Mouse (Mus musculus): ENCODE results near the gene Ncapg2.

Ncapg2 gene

GRCm38 (mm10) chr12:116414941-116415340, 9.7 kb downstream of the Ncapg2 start:
- H3K27me3 ChIP-seq (ENCODE audit: control insufficient read depth, insufficient read depth, low read length, poor library complexity, severe bottlenecking): no peaks in the 10 kb centered on the region
- no peaks in the 10 kb centered on the region for H3K36me3 ChIP-seq (ENCODE audit: control insufficient read depth, insufficient read depth, low read length, poor library complexity, severe bottlenecking)
- DNase-seq (ENCODE audit: low read depth, low spot score): no peak

- no peak for DNase-seq (ENCODE audit: low read depth, low spot score)
- H3K27me3 ChIP-seq (ENCODE audit: control insufficient read depth, insufficient read depth, low read length, poor library complexity, severe bottlenecking): no peaks in the 10 kb centered on the region
- no peaks in the 10 kb centered on the region for H3K36me3 ChIP-seq (ENCODE audit: control insufficient read depth, insufficient read depth, low read length, poor library complexity, severe bottlenecking)
Measured at GRCm38 (mm10) chr12:116416514-116416913, 11.3 kb downstream of the Ncapg2 start.

- Histone ChIP-seq H3K36me3 (ENCODE audit: control insufficient read depth, insufficient read depth, low read length, poor library complexity, severe bottlenecking) (no peaks in the 10 kb centered on the region), H3K27me3 (ENCODE audit: control insufficient read depth, insufficient read depth, low read length, poor library complexity, severe bottlenecking) (no peaks in the 10 kb centered on the region)
- DNase-seq (ENCODE audit: low read depth, low spot score): no peak
Measured at GRCm38 (mm10) chr12:116421656-116422055, 16.5 kb downstream of the Ncapg2 start.

DNA sequence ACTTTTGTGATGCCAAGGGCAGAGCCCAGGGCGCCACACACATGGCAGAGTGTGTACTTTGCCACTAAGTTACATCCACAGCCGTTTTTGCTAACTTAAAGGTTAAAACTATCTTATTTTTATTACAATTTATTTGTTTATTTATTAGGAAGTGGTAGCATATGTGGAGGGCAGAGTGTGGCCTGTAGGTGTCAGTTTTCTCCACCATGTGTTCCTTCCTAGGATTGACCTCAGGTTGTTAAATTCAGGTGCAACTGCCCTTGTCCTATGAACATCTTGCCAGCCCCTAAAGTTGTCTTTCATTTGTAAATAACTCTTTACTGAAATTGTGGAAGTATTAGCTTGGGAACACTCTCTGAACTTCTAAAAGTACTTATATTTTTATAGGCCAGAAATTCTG, 20.2 kb downstream of the Ncapg2 start:
- DNase-seq (ENCODE audit: low read depth, low spot score): no peak
- Histone ChIP-seq H3K27me3 (ENCODE audit: control insufficient read depth, insufficient read depth, low read length, poor library complexity, severe bottlenecking) (no peaks in the 10 kb centered on the region), H3K36me3 (ENCODE audit: control insufficient read depth, insufficient read depth, low read length, poor library complexity, severe bottlenecking) (no peaks in the 10 kb centered on the region)

GRCm38 (mm10) chr12:116433742-116434141, 28.5 kb downstream of the Ncapg2 start:
- DNase-seq (ENCODE audit: low read depth, low spot score): no peak
- Histone ChIP-seq H3K27me3 (ENCODE audit: control insufficient read depth, insufficient read depth, low read length, poor library complexity, severe bottlenecking) (no peaks in the 10 kb centered on the region; the same call in 1 of the 2 replicates), H3K36me3 (ENCODE audit: control insufficient read depth, insufficient read depth, low read length, poor library complexity, severe bottlenecking) (no peaks in the 10 kb centered on the region; the same call in 1 of the 2 replicates)

DNA sequence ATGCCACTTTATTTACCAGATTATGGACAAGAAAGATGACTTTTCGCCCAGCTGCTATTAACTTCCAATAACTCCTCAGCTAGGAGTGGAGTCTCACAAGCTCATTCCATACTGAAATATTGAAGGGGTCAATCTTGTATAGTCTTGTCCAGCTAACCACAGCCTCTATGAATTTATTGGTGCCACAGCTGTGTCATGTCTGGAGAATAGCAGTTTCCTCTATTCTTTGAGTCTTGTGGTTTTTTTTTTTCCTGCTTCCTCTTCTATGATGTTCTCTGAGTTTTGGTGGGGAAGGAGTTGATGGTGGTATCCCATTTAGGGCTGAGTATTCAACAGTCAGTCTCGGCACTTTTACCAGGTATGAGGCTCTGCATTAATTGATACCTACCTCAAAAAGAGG, 30.0 kb downstream of the Ncapg2 start:
- no peaks in the 10 kb centered on the region; the same call in 1 of the 2 replicates for H3K36me3 ChIP-seq (ENCODE audit: control insufficient read depth, insufficient read depth, low read length, poor library complexity, severe bottlenecking)
- no peak for DNase-seq (ENCODE audit: low read depth, low spot score)
- H3K27me3 ChIP-seq (ENCODE audit: control insufficient read depth, insufficient read depth, low read length, poor library complexity, severe bottlenecking): no peaks in the 10 kb centered on the region; the same call in 1 of the 2 replicates

- H3K27me3 ChIP-seq (ENCODE audit: control insufficient read depth, insufficient read depth, low read length, poor library complexity, severe bottlenecking): no peaks in the 10 kb centered on the region; the same call in 1 of the 2 replicates
- no peak for DNase-seq (ENCODE audit: low read depth, low spot score)
- H3K36me3 ChIP-seq (ENCODE audit: control insufficient read depth, insufficient read depth, low read length, poor library complexity, severe bottlenecking): no peaks in the 10 kb centered on the region; the same call in 1 of the 2 replicates
Measured at GRCm38 (mm10) chr12:116436125-116436524, 30.9 kb downstream of the Ncapg2 start.

DNA sequence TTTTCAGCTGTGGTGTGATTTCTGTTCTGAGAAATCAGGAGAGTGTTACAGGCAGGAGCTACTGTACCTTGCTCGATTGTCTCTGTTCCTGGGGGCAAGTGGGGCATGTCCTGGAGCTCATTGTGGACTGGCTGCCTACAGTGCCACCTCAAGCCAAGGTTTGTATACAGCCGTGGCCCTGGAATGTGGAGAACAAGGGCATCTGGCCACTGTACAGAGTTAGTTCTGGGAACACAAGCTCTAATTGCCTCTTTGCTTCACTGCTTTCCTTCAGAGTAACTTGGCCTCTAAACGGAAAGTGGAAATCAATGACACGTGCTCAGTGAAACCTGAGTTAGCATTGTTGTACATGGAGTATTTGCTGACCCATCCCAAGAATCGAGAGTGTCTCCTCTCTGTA, 33.4 kb downstream of the Ncapg2 start:
- DNase-seq (ENCODE audit: low read depth, low spot score): no peak
- H3K36me3 ChIP-seq (ENCODE audit: control insufficient read depth, insufficient read depth, low read length, poor library complexity, severe bottlenecking): no peaks in the 10 kb centered on the region; the same call in 1 of the 2 replicates
- H3K27me3 ChIP-seq (ENCODE audit: control insufficient read depth, insufficient read depth, low read length, poor library complexity, severe bottlenecking): no peaks in the 10 kb centered on the region

DNA sequence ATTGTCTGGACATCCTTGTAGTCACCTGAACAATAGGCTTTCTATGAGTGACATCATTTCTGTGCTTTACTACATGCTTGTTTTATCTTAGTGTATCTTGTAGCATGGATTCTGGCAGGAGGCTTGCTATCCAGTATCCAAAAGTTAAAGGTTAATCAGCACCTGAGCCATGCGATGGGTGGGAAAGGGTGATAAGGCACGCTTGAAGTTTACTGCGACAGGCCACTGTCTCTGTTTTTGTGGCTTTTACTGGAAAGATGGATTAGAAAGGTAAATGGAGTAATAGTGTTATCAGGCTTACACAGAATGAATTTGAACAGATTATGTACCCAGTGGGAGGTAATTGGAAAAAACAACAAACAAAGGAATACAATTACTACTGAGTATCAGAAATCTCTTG, 37.0 kb downstream of the Ncapg2 start:
- DNase-seq (ENCODE audit: low read depth, low spot score): no peak
- Histone ChIP-seq H3K36me3 (ENCODE audit: control insufficient read depth, insufficient read depth, low read length, poor library complexity, severe bottlenecking) (no peaks in the 10 kb centered on the region), H3K27me3 (ENCODE audit: control insufficient read depth, insufficient read depth, low read length, poor library complexity, severe bottlenecking) (no peaks in the 10 kb centered on the region)

GRCm38 (mm10) chr12:116449536-116449935, 44.3 kb downstream of the Ncapg2 start:
- no peak for DNase-seq (ENCODE audit: low read depth, low spot score)
- no peaks in the 10 kb centered on the region for H3K36me3 ChIP-seq (ENCODE audit: control insufficient read depth, insufficient read depth, low read length, poor library complexity, severe bottlenecking)
- H3K27me3 ChIP-seq (ENCODE audit: control insufficient read depth, insufficient read depth, low read length, poor library complexity, severe bottlenecking): no peaks in the 10 kb centered on the region

DNA sequence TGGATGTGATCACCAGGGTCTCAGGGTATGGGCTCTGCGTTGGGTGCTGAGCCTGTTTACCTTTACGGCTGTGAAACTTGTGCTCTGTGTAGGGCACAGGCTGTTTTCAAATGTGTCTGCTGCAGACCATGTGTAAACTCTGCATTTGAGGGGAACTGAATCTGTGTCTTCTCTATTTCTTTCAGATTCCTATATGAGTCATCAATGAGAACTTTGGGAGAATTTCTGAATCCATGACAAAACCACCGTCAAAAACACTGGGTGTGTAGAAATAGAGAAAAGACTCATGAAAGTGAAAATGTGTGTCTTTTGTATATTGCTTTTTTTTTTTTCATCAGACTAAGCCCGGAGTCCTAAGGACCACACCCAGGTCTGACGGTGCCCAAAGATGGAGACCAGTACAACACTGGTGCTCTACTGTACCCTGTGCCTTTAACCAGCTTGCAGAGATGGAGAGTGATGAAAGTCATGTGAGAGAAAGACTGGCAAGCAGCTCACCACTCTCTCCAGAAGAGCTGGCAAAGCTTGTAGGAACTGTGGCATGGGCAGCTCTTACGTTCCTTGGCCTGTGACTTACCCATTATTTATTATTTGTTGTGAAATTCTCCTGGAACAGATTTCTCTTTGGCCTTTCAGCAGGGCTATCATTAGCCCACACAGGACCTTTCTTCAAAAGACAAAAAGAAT, 55.3 kb downstream of the Ncapg2 start:
- no peak for DNase-seq (ENCODE audit: low read depth, low spot score)
- Histone ChIP-seq H3K36me3 (ENCODE audit: control insufficient read depth, insufficient read depth, low read length, poor library complexity, severe bottlenecking) (no peaks in the 10 kb centered on the region), H3K27me3 (ENCODE audit: control insufficient read depth, insufficient read depth, low read length, poor library complexity, severe bottlenecking) (no peaks in the 10 kb centered on the region)

GRCm38 (mm10) chr12:116467030-116467429, 61.8 kb downstream of the Ncapg2 start:
- DNase-seq (ENCODE audit: low read depth, low spot score): no peak
- Histone ChIP-seq H3K36me3 (ENCODE audit: control insufficient read depth, insufficient read depth, low read length, poor library complexity, severe bottlenecking) (no peaks in the 10 kb centered on the region), H3K27me3 (ENCODE audit: control insufficient read depth, insufficient read depth, low read length, poor library complexity, severe bottlenecking) (no peaks in the 10 kb centered on the region)

GRCm38 (mm10) chr12:116468348-116468747, 63.1 kb downstream of the Ncapg2 start:
- H3K27me3 ChIP-seq (ENCODE audit: control insufficient read depth, insufficient read depth, low read length, poor library complexity, severe bottlenecking): no peaks in the 10 kb centered on the region
- DNase-seq (ENCODE audit: low read depth, low spot score): no peak
- no peaks in the 10 kb centered on the region for H3K36me3 ChIP-seq (ENCODE audit: control insufficient read depth, insufficient read depth, low read length, poor library complexity, severe bottlenecking)

- DNase-seq (ENCODE audit: low read depth, low spot score): no peak
- Histone ChIP-seq H3K27me3 (ENCODE audit: control insufficient read depth, insufficient read depth, low read length, poor library complexity, severe bottlenecking) (no peaks in the 10 kb centered on the region), H3K36me3 (ENCODE audit: control insufficient read depth, insufficient read depth, low read length, poor library complexity, severe bottlenecking) (no peaks in the 10 kb centered on the region)
Measured at GRCm38 (mm10) chr12:116469096-116469495, 63.9 kb downstream of the Ncapg2 start.

DNA sequence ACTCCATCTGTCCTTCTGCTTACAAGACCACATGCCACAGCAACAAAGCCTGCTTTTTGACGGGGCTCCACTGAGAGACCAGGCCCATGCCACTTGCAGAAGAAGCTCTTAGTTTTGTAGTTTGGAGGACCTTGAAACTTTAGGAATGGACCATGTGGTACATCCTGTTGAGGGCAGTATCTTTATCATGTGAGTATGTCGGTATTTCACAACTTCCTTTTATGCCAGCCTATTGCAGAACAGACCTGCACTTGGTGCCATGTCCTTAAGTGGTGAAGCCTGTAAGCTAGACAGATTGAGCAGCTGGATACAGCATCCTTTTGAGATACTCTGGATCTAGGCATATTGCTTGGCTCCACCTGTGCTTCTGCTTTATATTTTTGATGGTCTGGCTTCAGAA, 68.1 kb downstream of the Ncapg2 start:
- H3K36me3 ChIP-seq (ENCODE audit: control insufficient read depth, insufficient read depth, low read length, poor library complexity, severe bottlenecking): no peaks in the 10 kb centered on the region
- H3K27me3 ChIP-seq (ENCODE audit: control insufficient read depth, insufficient read depth, low read length, poor library complexity, severe bottlenecking): no peaks in the 10 kb centered on the region
- DNase-seq (ENCODE audit: low read depth, low spot score): no peak

DNA sequence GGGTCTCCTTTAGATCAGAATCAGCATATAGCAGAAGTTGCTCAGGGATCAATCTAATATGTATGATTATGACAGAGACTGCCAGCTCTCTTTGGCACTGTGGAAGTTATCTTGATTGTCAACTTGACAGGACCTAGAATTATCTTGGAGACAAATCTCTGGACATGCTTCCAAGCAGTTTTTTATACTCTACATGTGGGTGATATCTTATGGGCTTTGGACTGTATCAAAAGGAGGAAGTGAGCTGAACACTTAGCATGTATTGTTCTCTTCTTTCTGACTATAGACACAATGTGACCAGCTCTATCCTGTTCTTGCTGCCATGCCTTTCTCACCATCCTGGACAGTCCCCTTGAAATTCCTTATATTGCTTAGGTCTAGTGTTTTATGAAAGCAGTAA, 68.6 kb downstream of the Ncapg2 start:
- no peaks in the 10 kb centered on the region for H3K27me3 ChIP-seq (ENCODE audit: control insufficient read depth, insufficient read depth, low read length, poor library complexity, severe bottlenecking)
- DNase-seq (ENCODE audit: low read depth, low spot score): no peak
- no peaks in the 10 kb centered on the region for H3K36me3 ChIP-seq (ENCODE audit: control insufficient read depth, insufficient read depth, low read length, poor library complexity, severe bottlenecking)
